Mouse (Mus musculus): ENCODE measurements around the gene Otud7a. TPM values are rescaled to one million over a fixed set of nuclear protein-coding genes. Genes with fewer than 3 reads are reported as not detected.

The Otud7a gene
- polyA plus RNA-seq, 1 experiment from 2014 or later = 3.4 TPM

DNA sequence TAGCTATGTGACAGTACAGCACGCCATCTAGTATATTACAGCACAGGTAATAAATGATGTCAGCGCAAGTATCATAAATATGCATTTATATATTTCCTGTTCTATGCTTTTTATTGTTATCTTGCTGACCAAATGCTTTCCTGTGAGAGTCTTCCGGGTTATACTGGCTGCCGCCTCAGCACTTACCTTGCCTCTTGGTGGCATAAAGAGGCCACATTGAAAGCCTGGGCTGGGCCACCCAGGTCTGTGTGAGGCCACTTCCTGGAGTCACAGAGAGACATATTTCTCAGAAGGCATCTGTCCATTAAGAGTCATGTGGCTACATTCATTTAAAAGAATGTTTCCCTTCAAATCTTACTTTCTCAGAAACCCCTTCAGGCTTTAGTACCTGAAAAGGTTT, 242.5 kb downstream of the Otud7a start:
- H3K9me3 ChIP-seq (ENCODE audit: control insufficient read depth, low read length) = no peaks in the 10 kb centered on the region
- no peak overlapping the region for H3K4me3 ChIP-seq (replicated peaks; ENCODE audit: low read depth, low read length)
- ATAC-seq (ENCODE audit: low FRiP score, low TSS enrichment) (no peak), DNase-seq (no peak)
- H3K4me2 ChIP-seq (ENCODE audit: low read length) = no peak overlapping the region
- H3K9ac ChIP-seq (replicated peaks; ENCODE audit: low read length) = no peak overlapping the region
- no peak overlapping the region for H3K27ac ChIP-seq (replicated peaks; ENCODE audit: low read depth, low read length)
- H3K4me1 ChIP-seq (ENCODE audit: control insufficient read depth, insufficient read depth, low read length) = no peaks in the 10 kb centered on the region
- no peaks in the 10 kb centered on the region for H3K27me3 ChIP-seq (ENCODE audit: control insufficient read depth, insufficient read depth, low read length)
- no peaks in the 10 kb centered on the region for H3K36me3 ChIP-seq (ENCODE audit: control insufficient read depth, insufficient read depth, low read length)
- 96% methylated on average over 4 of the region's 4 CpGs for WGBS

DNA sequence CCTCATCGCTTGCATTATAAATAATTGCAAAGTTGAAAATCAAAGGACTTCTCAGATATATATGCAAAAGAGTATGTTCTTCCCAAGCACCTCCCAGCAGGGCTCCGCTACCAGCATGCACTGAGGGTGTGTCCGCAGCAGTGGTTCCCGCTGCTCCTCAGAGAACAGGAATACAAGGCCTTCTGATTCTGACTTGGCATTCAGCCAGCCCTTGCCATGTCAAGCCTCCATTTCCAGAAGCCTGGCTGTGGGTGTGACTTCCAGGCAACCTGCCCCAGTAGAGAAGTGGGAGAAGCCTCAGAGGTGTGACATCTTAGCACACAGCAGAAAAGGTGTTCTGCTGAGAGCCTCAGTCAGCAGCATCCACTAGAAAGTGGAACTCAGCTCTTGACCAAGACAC, 253.4 kb downstream of the Otud7a start:
- Histone ChIP-seq H3K4me1 (ENCODE audit: control insufficient read depth, insufficient read depth, low read length) (no peaks in the 10 kb centered on the region), H3K27me3 (ENCODE audit: control insufficient read depth, insufficient read depth, low read length) (no peaks in the 10 kb centered on the region), H3K9me3 (ENCODE audit: control insufficient read depth, low read length) (no peaks in the 10 kb centered on the region), H3K4me3 (replicated peaks; ENCODE audit: low read depth, low read length) (no peak overlapping the region), H3K36me3 (ENCODE audit: control insufficient read depth, insufficient read depth, low read length) (no peaks in the 10 kb centered on the region), H3K4me2 (ENCODE audit: low read length) (no peak overlapping the region), H3K27ac (replicated peaks; ENCODE audit: low read depth, low read length) (no peak overlapping the region), H3K9ac (replicated peaks; ENCODE audit: low read length) (no peak overlapping the region)
- WGBS = 87% methylated on average over 4 of the region's 4 CpGs
- ATAC-seq (ENCODE audit: low FRiP score, low TSS enrichment) (no peak), DNase-seq (no peak)

DNA sequence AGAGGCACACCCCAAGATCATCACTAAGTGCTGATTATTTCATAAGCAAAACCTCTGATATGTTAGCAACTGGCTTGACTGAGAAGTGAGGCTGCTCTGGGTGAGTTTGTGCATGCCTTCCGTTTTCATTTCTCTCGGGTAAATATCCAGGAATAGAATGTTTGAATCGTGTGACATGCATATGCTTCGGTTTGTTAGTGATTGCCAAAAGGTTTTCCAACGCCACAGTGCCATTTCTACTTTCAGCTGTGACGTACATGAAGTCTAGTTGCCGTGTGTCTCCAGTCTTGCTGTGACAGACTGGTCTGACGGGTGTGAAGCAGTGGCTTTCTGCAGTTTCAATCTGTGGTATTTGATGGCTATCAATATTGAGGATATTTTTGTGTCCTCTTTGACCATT, 273.4 kb downstream of the Otud7a start:
- no peaks in the 10 kb centered on the region for H3K27me3 ChIP-seq (ENCODE audit: control insufficient read depth, insufficient read depth, low read length)
- no peaks in the 10 kb centered on the region for H3K4me1 ChIP-seq (ENCODE audit: control insufficient read depth, insufficient read depth, low read length)
- H3K27ac ChIP-seq (replicated peaks; ENCODE audit: low read depth, low read length) = no peak overlapping the region
- H3K36me3 ChIP-seq (ENCODE audit: control insufficient read depth, insufficient read depth, low read length) = no peaks in the 10 kb centered on the region
- no peak overlapping the region for H3K4me3 ChIP-seq (replicated peaks; ENCODE audit: low read depth, low read length)
- no peak overlapping the region for H3K9ac ChIP-seq (replicated peaks; ENCODE audit: low read length)
- ATAC-seq (ENCODE audit: low FRiP score, low TSS enrichment) (no peak), DNase-seq (no peak)
- H3K4me2 ChIP-seq (ENCODE audit: low read length) = no peak overlapping the region
- 89% methylated on average over 8 of the region's 8 CpGs for WGBS
- H3K9me3 ChIP-seq (ENCODE audit: control insufficient read depth, low read length) = no peaks in the 10 kb centered on the region

DNA sequence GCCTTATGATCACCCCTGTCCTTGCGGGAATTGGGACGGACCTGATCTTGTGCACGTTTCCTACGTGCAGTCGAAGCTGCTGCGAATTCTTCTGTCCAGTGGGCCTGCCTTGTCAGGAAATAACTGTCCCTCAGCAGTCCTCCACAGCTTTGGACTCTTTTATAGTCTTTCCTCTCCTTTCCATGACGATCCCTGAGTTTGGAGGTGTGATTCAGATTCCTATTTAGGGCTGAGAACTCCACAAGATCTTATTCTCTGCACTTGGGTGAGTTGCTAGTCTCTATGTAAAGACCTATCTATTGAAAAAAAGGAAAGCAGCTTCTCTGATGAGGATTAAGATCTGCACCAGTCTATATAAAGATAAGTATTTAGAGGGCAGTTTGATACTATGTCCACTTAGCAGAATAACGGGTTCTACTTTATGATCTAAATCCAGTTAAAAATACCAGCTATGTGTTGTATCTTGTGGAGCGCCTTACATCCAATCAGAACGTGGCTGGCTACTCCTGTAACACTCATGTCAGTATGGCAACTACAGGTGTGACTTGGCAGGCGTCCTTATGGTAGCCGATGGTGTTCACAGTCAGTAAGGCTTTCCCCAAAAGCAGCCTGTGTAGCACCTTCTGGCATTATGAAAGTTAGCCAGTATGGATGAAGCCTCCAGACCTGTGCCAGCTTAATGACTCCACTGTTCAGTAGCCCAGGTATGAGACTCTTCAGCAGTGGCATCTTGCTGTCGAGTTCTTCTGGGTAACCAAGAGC, 274.8 kb downstream of the Otud7a start:
- DNase-seq = no peak
- no peak for ATAC-seq (ENCODE audit: low FRiP score, low TSS enrichment)
- WGBS = 88% methylated on average over 13 of the region's 13 CpGs
- H3K27me3 ChIP-seq (ENCODE audit: control insufficient read depth, insufficient read depth, low read length) = no peaks in the 10 kb centered on the region
- no peaks in the 10 kb centered on the region for H3K36me3 ChIP-seq (ENCODE audit: control insufficient read depth, insufficient read depth, low read length)
- no peak overlapping the region for H3K4me2 ChIP-seq (ENCODE audit: low read length)
- H3K4me1 ChIP-seq (ENCODE audit: control insufficient read depth, insufficient read depth, low read length) = no peaks in the 10 kb centered on the region
- no peak overlapping the region for H3K9ac ChIP-seq (replicated peaks; ENCODE audit: low read length)
- no peaks in the 10 kb centered on the region for H3K9me3 ChIP-seq (ENCODE audit: control insufficient read depth, low read length)
- no peak overlapping the region for H3K27ac ChIP-seq (replicated peaks; ENCODE audit: low read depth, low read length)
- no peak overlapping the region for H3K4me3 ChIP-seq (replicated peaks; ENCODE audit: low read depth, low read length)

DNA sequence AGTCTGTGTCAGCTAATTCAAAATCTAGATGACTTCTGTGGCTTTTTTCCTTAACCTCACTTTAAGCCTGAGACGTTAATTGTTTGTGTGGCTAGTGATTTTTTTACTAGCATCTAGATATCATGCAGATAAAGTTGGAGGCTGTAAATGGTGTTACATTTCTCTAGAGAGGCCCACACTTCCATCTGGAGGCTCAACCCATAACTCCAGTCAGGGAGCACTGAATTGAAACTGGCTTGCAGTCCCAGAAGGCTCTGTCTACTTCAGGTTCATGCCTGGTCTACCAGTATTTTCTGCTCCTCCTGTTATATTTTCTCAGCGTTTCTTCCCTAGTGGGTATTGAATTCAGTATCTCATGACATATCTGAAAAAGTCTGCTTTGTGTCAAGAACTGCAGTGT, 276.1 kb downstream of the Otud7a start:
- H3K4me2 ChIP-seq (ENCODE audit: low read length) = no peak overlapping the region

DNA sequence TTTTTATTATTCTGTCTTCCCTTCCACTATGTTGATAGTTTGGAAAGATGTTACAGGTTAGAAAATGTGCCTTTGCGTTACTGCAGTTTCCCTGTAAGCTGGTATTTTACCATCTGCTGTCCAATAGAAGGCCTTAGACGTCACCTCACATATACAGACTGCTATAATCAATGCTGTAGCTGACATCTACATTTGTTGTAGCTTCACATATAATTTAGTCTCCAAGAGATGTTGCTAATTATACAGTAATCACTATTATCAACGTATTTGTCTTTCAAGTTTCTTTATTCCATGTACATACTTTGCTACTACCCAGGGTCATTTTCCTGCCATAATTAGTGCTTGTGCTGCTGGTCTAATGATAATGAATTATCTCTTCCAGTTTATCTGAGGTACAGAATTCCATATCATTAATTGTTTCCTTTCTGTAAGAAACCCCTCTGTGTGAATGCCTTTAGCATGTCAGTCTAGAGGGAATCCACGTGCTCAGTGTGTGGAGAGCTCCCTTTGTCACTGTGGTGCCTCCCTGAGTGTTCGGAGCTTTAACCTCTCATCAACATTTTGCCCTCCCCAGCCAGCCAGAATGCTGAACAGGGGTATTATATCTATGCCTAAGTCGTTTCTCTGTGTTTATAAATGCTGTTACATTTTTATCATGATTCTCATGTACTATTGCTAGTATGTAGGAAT, 280.6 kb downstream of the Otud7a start:
- H3K36me3 ChIP-seq (ENCODE audit: control insufficient read depth, insufficient read depth, low read length) = 0 out of 2 replicates have a peak, but pooled peaks cover 3% of the 10 kb centered on the region
- H3K4me3 ChIP-seq (replicated peaks; ENCODE audit: low read depth, low read length) = no peak overlapping the region
- DNase-seq = peak; percentile 5
- no peak for ATAC-seq (ENCODE audit: low FRiP score, low TSS enrichment)
- H3K27ac ChIP-seq (replicated peaks; ENCODE audit: low read depth, low read length) = no peak overlapping the region
- H3K27me3 ChIP-seq (ENCODE audit: control insufficient read depth, insufficient read depth, low read length) = no peaks in the 10 kb centered on the region
- no peak overlapping the region for H3K9ac ChIP-seq (replicated peaks; ENCODE audit: low read length)
- H3K9me3 ChIP-seq (ENCODE audit: control insufficient read depth, low read length) = no peaks in the 10 kb centered on the region
- WGBS = 60% methylated on average over 6 of the region's 6 CpGs
- no peak overlapping the region for H3K4me2 ChIP-seq (ENCODE audit: low read length)
- no peaks in the 10 kb centered on the region for H3K4me1 ChIP-seq (ENCODE audit: control insufficient read depth, insufficient read depth, low read length)

More for the DNA sequence above, 276.1 kb downstream of the Otud7a start:
- no peak overlapping the region for H3K9ac ChIP-seq (replicated peaks; ENCODE audit: low read length)
- H3K9me3 ChIP-seq (ENCODE audit: control insufficient read depth, low read length) = no peaks in the 10 kb centered on the region
- no peak overlapping the region for H3K4me3 ChIP-seq (replicated peaks; ENCODE audit: low read depth, low read length)
- no peak overlapping the region for H3K27ac ChIP-seq (replicated peaks; ENCODE audit: low read depth, low read length)
- H3K4me1 ChIP-seq (ENCODE audit: control insufficient read depth, insufficient read depth, low read length) = no peaks in the 10 kb centered on the region
- ATAC-seq (ENCODE audit: low FRiP score, low TSS enrichment) (no peak), DNase-seq (no peak)
- no peaks in the 10 kb centered on the region for H3K36me3 ChIP-seq (ENCODE audit: control insufficient read depth, insufficient read depth, low read length)
- no peaks in the 10 kb centered on the region for H3K27me3 ChIP-seq (ENCODE audit: control insufficient read depth, insufficient read depth, low read length)
- 74% methylated on average over 2 of the region's 2 CpGs for WGBS

DNA sequence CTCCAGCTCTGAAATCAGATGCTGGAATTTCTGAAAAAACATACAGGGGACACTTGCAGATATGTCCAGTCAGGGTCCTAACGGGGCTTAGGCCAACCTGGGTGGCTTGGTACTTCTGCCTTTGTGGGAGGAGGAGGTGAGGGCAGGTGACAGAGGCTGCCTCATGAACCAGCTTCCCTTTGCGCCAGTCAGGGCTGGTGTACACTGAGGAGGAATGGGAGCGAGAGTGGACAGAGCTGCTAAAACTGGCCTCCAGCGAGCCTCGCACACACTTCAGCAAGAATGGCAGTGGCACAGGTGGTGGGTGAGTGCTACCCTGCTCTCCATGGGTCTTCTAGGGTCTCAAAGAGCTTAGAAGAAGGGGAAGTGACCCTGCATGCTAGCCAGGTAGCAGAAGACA, 285.1 kb downstream of the Otud7a start:
- Histone ChIP-seq H3K27ac (replicated peaks; ENCODE audit: low read depth, low read length) (no peak overlapping the region), H3K4me1 (ENCODE audit: control insufficient read depth, insufficient read depth, low read length) (no peaks in the 10 kb centered on the region), H3K27me3 (ENCODE audit: control insufficient read depth, insufficient read depth, low read length) (no peaks in the 10 kb centered on the region), H3K4me2 (ENCODE audit: low read length) (no peak overlapping the region), H3K36me3 (ENCODE audit: control insufficient read depth, insufficient read depth, low read length) (0 out of 2 replicates have a peak, but pooled peaks cover 3% of the 10 kb centered on the region), H3K9me3 (ENCODE audit: control insufficient read depth, low read length) (no peaks in the 10 kb centered on the region), H3K4me3 (replicated peaks; ENCODE audit: low read depth, low read length) (no peak overlapping the region), H3K9ac (replicated peaks; ENCODE audit: low read length) (no peak overlapping the region)
- WGBS = 93% methylated on average over 5 of the region's 5 CpGs
- DNase-seq (no peak), ATAC-seq (ENCODE audit: low FRiP score, low TSS enrichment) (no peak)

DNA sequence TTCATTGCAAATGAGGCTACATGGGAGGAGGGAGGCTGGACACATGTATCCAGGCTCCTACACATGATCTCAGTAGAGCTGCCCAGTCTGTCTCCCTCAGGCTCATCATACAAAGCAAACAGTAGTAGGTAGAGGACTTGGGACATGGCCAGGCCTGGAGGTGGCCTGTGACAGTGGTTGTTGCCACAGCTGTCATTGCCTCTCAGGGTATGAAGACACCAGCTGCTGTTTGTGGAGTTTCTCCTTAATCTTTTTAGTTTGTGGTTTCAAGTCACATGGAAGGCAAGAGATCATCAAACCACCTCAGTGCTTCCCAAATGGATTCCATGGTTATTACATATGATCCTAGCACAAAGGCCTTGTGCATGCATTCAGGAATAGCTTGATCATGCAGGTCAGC, 285.5 kb downstream of the Otud7a start:
- no peak overlapping the region for H3K9ac ChIP-seq (replicated peaks; ENCODE audit: low read length)
- no peaks in the 10 kb centered on the region for H3K27me3 ChIP-seq (ENCODE audit: control insufficient read depth, insufficient read depth, low read length)
- H3K36me3 ChIP-seq (ENCODE audit: control insufficient read depth, insufficient read depth, low read length) = 0 out of 2 replicates have a peak, but pooled peaks cover 3% of the 10 kb centered on the region
- no peak overlapping the region for H3K4me2 ChIP-seq (ENCODE audit: low read length)
- no peaks in the 10 kb centered on the region for H3K9me3 ChIP-seq (ENCODE audit: control insufficient read depth, low read length)
- H3K4me1 ChIP-seq (ENCODE audit: control insufficient read depth, insufficient read depth, low read length) = no peaks in the 10 kb centered on the region
- ATAC-seq (ENCODE audit: low FRiP score, low TSS enrichment) (no peak), DNase-seq (no peak)
- H3K4me3 ChIP-seq (replicated peaks; ENCODE audit: low read depth, low read length) = no peak overlapping the region
- no peak overlapping the region for H3K27ac ChIP-seq (replicated peaks; ENCODE audit: low read depth, low read length)

DNA sequence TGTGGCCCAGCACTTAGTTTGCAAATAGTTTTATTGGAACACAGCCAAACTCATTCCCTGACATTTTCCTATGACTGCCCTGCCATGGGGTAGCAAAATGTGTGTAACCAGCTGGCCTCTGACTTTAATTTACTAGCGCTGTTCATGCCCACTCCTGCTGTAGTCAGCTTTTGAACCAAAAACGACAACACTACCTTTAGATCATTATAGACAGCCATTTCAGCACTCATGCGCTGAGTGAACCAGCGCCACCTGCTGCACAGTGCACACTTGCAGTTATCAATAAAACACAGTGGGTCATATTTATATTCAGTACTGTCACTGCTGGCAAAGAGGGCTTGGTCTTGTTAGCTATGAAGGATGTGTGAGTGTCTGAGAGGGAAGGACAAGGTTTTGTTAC, 293.2 kb downstream of the Otud7a start:
- H3K4me2 ChIP-seq (ENCODE audit: low read length) = no peak overlapping the region
- ATAC-seq (ENCODE audit: low FRiP score, low TSS enrichment) (no peak), DNase-seq (peak; percentile 73)
- no peak overlapping the region for H3K4me3 ChIP-seq (replicated peaks; ENCODE audit: low read depth, low read length)
- H3K27me3 ChIP-seq (ENCODE audit: control insufficient read depth, insufficient read depth, low read length) = no peaks in the 10 kb centered on the region
- H3K27ac ChIP-seq (replicated peaks; ENCODE audit: low read depth, low read length) = no peak overlapping the region
- 53% methylated on average over 4 of the region's 4 CpGs for WGBS
- no peaks in the 10 kb centered on the region for H3K4me1 ChIP-seq (ENCODE audit: control insufficient read depth, insufficient read depth, low read length)
- H3K9ac ChIP-seq (replicated peaks; ENCODE audit: low read length) = no peak overlapping the region
- no peaks in the 10 kb centered on the region for H3K36me3 ChIP-seq (ENCODE audit: control insufficient read depth, insufficient read depth, low read length)
- H3K9me3 ChIP-seq (ENCODE audit: control insufficient read depth, low read length) = no peaks in the 10 kb centered on the region
